Mouse (Mus musculus): Measurements from ENCODE around the gene Slamf9. TPM values are rescaled to one million over a fixed set of nuclear protein-coding genes. Genes with fewer than 3 reads are reported as not detected.

Slamf9 gene
- total RNA-seq, 2 experiments from 2014 or later = 0.28 TPM; not detected in 1

DNA sequence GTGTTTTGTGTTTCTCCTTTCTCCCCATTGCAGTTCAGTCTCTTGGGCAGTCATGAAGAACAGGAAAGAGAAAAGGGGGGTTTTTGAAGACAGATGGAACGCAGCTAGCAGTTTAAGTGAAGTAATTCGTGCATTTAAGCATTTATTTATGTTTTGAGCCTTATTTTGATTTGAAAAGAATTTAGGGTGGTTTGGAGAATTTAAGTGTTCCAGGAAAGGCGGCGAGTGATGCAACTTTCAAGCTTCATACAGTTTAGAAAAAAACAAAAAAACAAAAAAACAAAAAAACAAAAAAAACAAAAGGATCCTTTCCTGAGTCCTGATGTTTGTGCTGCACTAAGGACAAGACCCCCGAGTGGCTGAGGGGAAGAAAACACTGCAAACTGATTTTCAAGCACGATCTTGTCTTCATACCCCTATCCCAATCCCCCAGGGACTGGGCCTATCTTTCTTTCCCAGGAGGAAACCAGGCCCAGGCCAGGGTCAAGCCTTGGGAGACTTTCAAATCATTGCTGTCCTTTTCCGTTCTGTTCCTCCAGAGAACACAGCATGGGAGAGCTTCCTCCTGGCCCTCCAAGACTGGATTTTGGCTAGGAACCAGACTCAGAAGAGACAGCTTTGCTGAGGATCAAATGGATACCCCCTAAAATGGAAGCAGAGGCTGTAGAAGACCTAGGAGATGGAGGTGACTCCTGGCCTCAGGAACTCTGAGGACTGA lies 39.6 kb downstream of the Slamf9 start:
- DNase-seq = no peak

DNA sequence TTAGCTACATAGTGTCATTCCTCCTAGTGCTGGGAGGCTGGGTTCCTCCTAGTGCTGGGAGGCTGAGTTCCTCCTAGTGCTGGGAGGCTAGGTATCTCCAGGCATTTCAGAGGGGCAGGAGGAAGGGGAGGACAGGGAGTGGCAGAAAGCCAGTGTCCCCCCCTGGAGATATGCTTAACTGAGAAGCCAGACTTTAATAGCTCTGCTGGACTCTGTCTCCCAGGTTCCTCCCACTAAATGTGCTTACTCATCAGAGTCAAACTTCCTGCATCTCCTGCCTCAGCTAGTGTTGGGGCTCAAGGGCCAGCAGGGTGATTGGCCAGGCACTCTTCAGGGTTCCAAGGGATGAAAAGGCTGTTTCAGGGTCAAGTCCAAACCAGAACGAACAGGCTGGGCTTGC lies 40.2 kb downstream of the Slamf9 start:
- DNase-seq = no peak

DNA sequence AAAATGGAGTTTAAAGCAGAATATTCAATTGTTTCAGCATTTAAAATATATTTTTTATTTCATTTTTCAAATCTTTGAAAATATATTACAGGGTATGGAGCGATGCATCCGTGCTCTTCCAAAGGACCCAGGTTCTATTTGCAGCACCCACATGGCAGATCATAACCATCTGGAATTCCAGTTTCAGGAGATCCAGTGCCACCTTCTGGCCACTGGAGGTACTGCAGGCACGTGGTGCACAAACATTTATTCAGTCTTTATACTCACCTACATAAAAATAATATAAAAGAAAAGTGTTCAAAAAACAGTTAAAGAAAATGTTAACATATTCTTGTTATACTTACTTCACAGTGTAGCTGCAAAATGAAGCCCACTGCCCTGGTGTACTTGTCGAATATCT lies 42.9 kb downstream of the Slamf9 start:
- DNase-seq = no peak

DNA sequence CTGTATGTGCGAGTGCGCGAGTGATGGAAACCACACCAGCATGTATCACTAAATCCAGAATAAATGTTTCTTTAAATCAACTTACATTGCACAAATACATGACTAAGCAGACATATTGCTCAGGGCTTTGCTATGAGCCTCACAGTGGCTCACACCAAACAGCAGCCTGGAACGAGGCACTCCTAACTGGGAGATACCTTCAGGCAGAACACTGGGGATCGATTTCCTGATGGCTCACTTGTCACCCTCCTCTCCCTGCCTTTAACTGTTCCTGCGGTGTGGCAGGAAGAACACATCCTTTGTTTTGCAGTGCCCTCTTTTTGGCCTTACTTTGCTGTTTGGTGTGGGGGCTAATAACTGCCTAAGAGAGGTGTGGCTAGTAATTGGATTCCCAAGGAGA lies 44.5 kb downstream of the Slamf9 start:
- DNase-seq = no peak

DNA sequence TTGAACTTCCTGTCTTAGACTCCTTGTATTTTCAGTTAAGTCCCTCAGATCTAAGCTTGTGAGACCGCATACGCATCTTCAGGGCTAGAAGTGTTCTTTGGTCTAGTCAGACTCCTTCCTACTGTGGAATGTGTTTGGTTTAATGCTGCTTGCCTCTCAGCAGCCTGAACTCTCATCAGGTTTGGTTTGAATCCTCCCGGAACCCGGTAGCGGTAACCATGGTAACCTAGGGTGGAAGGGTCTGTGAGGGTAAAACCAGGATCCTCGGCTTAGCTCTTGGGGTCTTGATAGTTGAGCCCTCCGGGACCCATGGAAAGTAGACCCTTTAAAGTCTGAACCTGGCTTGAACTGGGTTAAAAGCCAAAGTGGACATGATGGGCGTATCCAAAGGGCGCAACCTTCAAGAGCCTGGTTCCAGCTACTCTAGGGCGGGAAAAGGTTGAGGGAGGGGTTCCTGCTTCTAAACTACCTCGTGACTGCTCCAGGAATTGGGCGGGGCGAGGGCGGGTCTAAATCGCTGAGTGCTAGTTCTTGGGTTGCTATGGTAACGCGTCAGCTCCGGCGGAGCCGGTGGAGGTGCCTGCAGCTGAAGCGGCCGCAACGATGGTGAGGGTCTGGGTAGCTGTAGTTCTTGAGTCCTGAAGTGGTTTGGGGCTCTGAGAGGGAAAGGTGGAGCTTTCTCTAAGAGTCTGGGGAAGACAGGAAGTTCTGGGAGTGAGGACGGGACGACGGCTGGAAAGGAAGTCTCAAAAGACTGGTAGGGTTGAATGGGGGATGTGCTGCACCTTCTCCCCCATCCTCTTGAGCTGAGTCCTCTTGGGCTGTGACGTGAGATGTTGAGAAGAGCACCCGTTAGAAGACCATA lies 45.6 kb downstream of the Slamf9 start, which contains the start of gene Cfap45:
Gene Cfap45 (plus strand): TSS at position 226 of the 865 bp plus-strand sequence.
- DNase-seq = peak; percentile 72

DNA sequence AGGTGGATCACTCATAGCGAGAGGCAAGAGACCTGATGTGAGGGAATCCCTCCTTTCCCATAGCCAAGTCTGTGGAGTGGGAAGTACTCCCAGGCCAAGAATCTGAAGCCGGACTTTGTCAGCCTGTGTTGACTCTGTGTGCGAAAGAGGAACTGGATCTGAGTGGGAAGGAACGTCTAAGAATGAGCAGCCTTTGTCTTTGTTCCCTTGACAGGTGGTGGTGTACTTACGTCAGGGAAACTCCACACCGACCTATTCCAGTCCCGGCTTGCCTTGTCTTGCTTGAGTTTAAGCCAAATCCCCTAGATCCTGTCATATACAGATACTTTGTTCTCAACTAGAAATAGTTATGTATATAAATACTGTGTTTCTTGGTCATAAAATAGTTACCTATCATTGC lies 47.4 kb downstream of the Slamf9 start:
- DNase-seq = no peak

DNA sequence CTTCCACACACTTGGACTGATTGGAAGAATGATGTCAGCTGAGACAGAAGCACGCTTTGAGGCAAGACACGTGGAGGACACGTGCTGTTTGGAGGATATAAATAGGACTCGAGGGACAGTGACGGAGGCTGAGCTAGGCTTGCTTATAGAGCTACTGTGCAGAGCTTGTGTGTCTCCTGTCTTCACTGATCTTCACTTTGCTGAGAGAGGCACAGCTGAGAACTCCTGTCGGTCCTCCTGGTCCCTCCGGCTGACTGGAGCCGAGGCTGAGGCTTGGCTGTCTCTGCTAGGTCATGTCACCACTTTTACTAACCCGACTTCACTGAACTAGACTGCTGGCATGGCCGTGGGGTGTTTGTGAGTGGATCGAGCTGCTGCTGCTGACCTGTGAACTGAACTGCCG lies 48.5 kb downstream of the Slamf9 start:
- no peak for DNase-seq

DNA sequence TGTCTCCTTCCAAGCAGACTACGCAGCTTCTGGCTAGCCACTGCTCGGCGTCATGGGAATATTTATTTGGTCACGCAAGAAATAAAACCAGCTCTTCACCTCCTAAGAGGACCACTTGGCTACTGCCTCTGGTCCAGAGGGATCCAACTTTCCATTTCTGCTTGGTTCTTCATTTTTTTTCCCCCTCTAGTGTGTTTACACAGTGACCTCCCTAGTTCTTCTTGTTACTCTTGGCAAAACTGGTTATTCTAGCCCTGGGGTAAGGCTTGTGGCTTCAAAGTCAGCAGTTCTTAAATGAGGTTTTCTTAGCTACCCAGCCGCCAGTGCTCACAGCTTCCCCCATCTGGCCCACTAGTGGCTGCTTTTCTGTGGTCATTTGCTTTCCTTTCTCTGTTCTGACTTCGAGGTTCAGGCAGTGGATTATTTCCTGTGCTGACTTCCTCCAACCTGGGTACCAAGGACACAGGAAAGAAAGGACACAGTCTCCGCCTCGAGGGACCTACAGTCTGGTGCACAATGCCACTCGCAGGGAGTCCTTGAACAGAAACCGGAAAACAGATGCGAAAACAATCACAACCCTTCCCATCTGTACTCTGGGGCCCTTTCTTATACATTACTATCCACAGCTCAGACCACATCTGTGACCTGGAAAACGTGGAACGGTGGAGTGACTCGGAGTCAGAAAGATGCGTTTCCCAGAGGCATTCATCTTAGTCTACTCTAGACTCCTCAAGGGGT lies 50.0 kb downstream of the Slamf9 start:
- no peak for DNase-seq

DNA sequence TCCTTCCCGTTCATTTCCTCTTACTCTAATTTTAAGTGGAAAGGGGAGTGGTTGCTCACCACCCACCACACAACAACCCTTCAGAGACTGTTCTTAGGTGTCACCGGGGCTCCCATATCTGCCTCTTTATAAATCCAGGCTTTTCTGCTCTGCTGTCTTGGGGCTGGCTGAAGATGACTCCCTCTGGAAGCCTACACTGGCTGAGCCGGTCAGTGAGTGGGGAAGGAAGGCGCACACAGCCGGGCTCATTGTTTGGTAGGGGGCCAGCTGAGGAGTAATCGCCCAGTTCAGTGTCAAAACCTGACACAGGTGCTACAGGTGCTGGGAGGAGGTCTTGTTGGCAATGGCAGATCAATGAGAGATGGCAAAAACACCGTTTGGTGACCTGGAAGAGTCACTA lies 50.8 kb downstream of the Slamf9 start:
- DNase-seq = no peak

DNA sequence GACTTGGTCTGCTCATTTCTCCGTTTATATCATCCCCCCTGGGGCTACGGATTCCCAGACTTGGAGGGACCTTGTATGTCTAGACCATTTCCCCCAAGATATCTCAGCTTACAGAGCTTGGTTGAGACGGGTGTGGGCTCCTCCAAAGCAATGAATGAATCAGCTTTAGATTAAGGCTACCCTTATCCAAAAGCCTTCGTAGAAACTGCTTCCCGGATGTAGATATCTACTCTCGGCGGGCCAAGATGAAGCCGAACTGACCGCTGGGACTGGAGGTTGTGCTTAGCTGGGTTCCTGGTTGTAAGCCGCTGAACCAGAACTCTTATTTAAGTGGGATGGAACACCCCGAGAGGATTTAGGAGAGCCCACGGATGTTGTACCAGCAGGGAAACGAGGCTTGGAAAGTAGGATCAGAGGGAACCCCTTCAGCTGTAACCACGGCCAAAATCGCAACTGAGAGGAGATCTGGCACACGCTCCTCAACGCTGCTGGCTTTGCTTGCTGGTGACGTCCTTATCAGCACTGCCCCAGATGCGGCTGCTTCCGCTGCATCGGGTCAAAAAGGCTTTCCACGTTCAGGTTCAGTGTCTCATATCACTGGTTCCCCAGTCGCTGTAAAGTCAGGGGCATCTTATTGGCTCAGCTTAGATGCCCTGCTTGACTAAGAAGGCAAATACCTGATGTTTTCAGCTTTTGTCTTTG lies 51.4 kb downstream of the Slamf9 start:
- no peak for DNase-seq

DNA sequence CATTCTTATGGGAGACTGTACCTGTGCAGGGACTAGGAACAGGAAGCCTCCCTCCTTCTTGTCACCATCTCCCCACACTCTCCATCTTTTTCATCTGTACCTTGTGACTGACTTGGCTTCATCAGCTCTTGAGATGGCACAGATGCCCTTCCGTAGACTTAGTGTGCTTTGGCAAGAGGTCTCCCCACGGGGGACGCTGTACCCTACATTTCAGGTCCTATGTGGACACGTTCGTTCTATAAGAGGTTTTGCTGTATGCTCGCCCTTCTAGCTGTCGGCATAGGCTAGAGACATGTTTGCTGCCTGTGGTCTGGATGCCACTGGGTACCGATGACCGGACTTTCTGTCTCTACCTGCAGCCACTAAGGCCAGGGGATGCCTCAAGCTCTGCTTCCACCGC lies 52.3 kb downstream of the Slamf9 start:
- DNase-seq = no peak

Other genes with a start within 250 kb of the Slamf9 start
- gene Atp1a4, start 216.9 kb upstream of the Slamf9 start, total RNA-seq (2021) = not detected
- gene Igsf8, start 213.7 kb upstream of the Slamf9 start, total RNA-seq (2021) = 100 to 1,000 TPM; 256 to 272 TPM
- 100 to 1,000 TPM; 577 to 614 TPM for gene Atp1a2, start 177.3 kb upstream of the Slamf9 start, total RNA-seq (2021)
- gene Kcnj9, start 146.0 kb upstream of the Slamf9 start, total RNA-seq (2021) = 10 to 100 TPM; 63.6 to 66.8 TPM
- gene Kcnj10, start 134.1 kb upstream of the Slamf9 start, total RNA-seq (2021) = 10 to 100 TPM; 89.3 to 94.4 TPM
- gene Pigm, start 98.8 kb upstream of the Slamf9 start, total RNA-seq (2021) = 1 to 10 TPM; 9.1 TPM
- 10 to 100 TPM in 1 of 2 experiments, 1 to 10 TPM in 1; 8.0 to 10.7 TPM for gene Igsf9, start 6.4 kb downstream of the Slamf9 start, total RNA-seq (2021)
- 1 to 10 TPM; 8.7 to 9.2 TPM for gene Tagln2, start 24.7 kb downstream of the Slamf9 start, total RNA-seq (2021)
- 1 to 10 TPM; 4.0 to 5.5 TPM for gene Cfap45, start 45.4 kb downstream of the Slamf9 start, total RNA-seq (2021)
- gene Vsig8, start 80.6 kb downstream of the Slamf9 start, total RNA-seq (2021) = under 1 TPM; 0.25 to 0.67 TPM
- gene Slamf8, start 115.2 kb downstream of the Slamf9 start, total RNA-seq (2021) = not detected
- not detected for gene Fcrl6, start 127.2 kb downstream of the Slamf9 start, total RNA-seq (2021)
- gene Dusp23, start 157.6 kb downstream of the Slamf9 start, total RNA-seq (2021) = 1 to 10 TPM; 6.7 to 7.4 TPM
- gene Crp, start 222.7 kb downstream of the Slamf9 start, total RNA-seq (2021) = not detected

Measured in layer of hippocampus, postnatal 36 days (tissue).